Mouse (Mus musculus) embryonic facial prominence, embryonic 11.5 days (tissue): Measurements from ENCODE around the gene Fxr1. TPM values are rescaled to one million over a fixed set of nuclear protein-coding genes. Genes with fewer than 3 reads are reported as not detected.
A peak's percentile ranks its signal among the peaks of the same experiment; 100 is the strongest.

Source experiments
- ATAC-seq: fragments of 200-750 bp; cut with Nextera tagmentation; replicated peaks from 2 replicates; pipeline ENCODE4 v1.8.0; 2017; ENCODE audit warnings: low read depth; ENCODE audit not compliant: insufficient number of reproducible peaks, low FRiP score, low TSS enrichment
- DNase-seq: peaks from one replicate; pipeline ENCODE4 v3.0.0-alpha.2; 2015; ENCODE audit warnings: low spot score
- H3K27ac ChIP-seq: fragments of 300-500 bp; sonication (generic); replicated peaks from 2 replicates; pipeline ENCODE4 v1.5.1; 2014; ENCODE audit warnings: mild to moderate bottlenecking, low read depth, low read length, control low read depth
- H3K27me3 ChIP-seq: fragments of 300-500 bp; sonication (generic); 2 replicates; pipeline ENCODE4 v1.6.1; 2014; ENCODE audit warnings: mild to moderate bottlenecking, low read length, moderate library complexity, mixed read lengths; ENCODE audit not compliant: control insufficient read depth, insufficient read depth
- H3K36me3 ChIP-seq: fragments of 300-500 bp; sonication (generic); replicated peaks from 2 replicates; pipeline ENCODE4 v1.6.1; 2014; ENCODE audit warnings: low read depth, mild to moderate bottlenecking, low read length, moderate library complexity, mixed read lengths; ENCODE audit not compliant: control insufficient read depth, insufficient read depth
- H3K4me1 ChIP-seq: fragments of 300-500 bp; sonication (generic); 2 replicates; pipeline ENCODE4 v1.6.1; 2014; ENCODE audit warnings: low read length, mixed read lengths; ENCODE audit not compliant: control insufficient read depth, insufficient read depth
- H3K4me2 ChIP-seq: fragments of 300-500 bp; sonication (generic); 2 replicates; pipeline ENCODE4 v1.6.1; 2014; ENCODE audit warnings: low read depth, mild to moderate bottlenecking, control low read depth, low read length, moderate library complexity
- H3K4me3 ChIP-seq: fragments of 300-500 bp; sonication (generic); 2 replicates; pipeline ENCODE4 v1.5.1; 2014; ENCODE audit warnings: low read depth, low read length, control low read depth
- H3K9ac ChIP-seq: fragments of 300-500 bp; sonication (generic); replicated peaks from 2 replicates; pipeline ENCODE4 v1.6.1; 2014; ENCODE audit warnings: mild to moderate bottlenecking, control low read depth, low read length
- H3K9me3 ChIP-seq: fragments of 300-500 bp; sonication (generic); replicated peaks from 2 replicates; pipeline ENCODE4 v1.6.1; 2016; ENCODE audit warnings: mild to moderate bottlenecking, low read length, inconsistent platforms, mixed read lengths; ENCODE audit not compliant: control insufficient read depth
- WGBS: fragments of 180-500 bp; shearing (Covaris S2); extraction: QIAGEN DNeasy Blood & Tissue Kit; methylation state at CpG from one replicate; pipeline ENCODE4 v1.1.7; 2014; 5-methylcytosine and 5-hydroxymethylcytosine counted together
- polyA plus RNA-seq: library from polyadenylated mRNA; unstranded; fragments of >200 nt; fragmentation: Nextera tagmentation; extraction: Ambion mirVana; gene quantifications from 2 replicates; pipeline ENCODE4 v1.2.1, GENCODE M21; 2014

Gene Fxr1
- polyA plus RNA-seq, 1 experiment from 2014 or later: 98.9 TPM

DNA sequence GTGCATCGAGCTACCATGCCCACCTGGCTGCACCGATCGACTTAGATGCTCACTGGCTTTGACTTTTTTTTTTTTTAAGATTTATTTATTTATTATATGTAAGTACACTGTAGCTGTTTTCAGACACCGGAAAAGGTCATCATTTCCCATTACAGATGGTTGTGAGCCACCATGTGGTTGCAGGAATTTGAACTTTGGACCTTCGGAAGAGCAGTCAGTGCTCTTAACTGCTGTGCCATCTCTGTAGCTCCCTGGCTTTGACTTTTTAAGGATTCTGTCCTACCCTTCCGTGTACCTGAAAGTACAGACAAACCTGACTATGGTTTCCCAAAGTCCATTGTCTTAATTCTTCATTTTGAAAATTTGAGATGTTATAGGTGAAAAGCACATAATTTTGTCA is 53.0 kb downstream of the Fxr1 start:
- Histone ChIP-seq H3K4me1 (no peaks in the 10 kb centered on the region), H3K27ac (no peak overlapping the region), H3K36me3 (no peaks in the 10 kb centered on the region; the same call in 1 of the 2 replicates), H3K27me3 (no peaks in the 10 kb centered on the region), H3K9ac (no peak overlapping the region), H3K4me2 (no peak overlapping the region), H3K4me3 (no peak overlapping the region), H3K9me3 (no peaks in the 10 kb centered on the region)
- WGBS: 93% methylated on average over 6 of the region's 6 CpGs
- ATAC-seq: no peak
- DNase-seq: no peak

- Histone ChIP-seq H3K27ac (no peak overlapping the region), H3K9ac (no peak overlapping the region), H3K27me3 (no peaks in the 10 kb centered on the region), H3K4me3 (no peak overlapping the region), H3K9me3 (no peaks in the 10 kb centered on the region), H3K4me2 (no peak overlapping the region), H3K36me3 (no peaks in the 10 kb centered on the region; the same call in 1 of the 2 replicates), H3K4me1 (no peaks in the 10 kb centered on the region)
- DNase-seq (no peak), ATAC-seq (no peak)
- 83% methylated on average over 6 of the region's 6 CpGs for WGBS
Observed at GRCm38 (mm10) chr3:34076058-34076759, 56.5 kb downstream of the Fxr1 start.

- WGBS: 1% methylated on average over 50 of the region's 50 CpGs
- H3K36me3 ChIP-seq: no peaks in the 10 kb centered on the region
- DNase-seq (peak; percentile 95), ATAC-seq (peak; percentile 93)
- no peaks in the 10 kb centered on the region for H3K9me3 ChIP-seq
- H3K27ac ChIP-seq: no peak within 1 kb of the TSS
- H3K4me1 ChIP-seq: no peaks in the 10 kb centered on the region
- peak within 1 kb of the TSS; percentile 42 for H3K4me2 ChIP-seq
- no peaks in the 10 kb centered on the region for H3K27me3 ChIP-seq
- peak within 1 kb of the TSS; percentile 81 for H3K9ac ChIP-seq
- peak within 1 kb of the TSS; percentile 80 for H3K4me3 ChIP-seq
Observed at GRCm38 (mm10) chr3:34080900-34081662, 61.3 kb downstream of the Fxr1 start, which contains the start of gene Dnajc19. TSS of gene Dnajc19 (minus strand) at chr3:34081321.

GRCm38 (mm10) chr3:34081929-34082328 is 62.2 kb downstream of the Fxr1 start:
- Histone ChIP-seq H3K36me3 (no peaks in the 10 kb centered on the region), H3K9ac (no peak overlapping the region), H3K27me3 (no peaks in the 10 kb centered on the region), H3K4me1 (no peaks in the 10 kb centered on the region), H3K9me3 (no peaks in the 10 kb centered on the region), H3K4me2 (no peak overlapping the region), H3K4me3 (no peak overlapping the region), H3K27ac (no peak overlapping the region)
- no peak for ATAC-seq
- DNase-seq: no peak
- 92% methylated on average over 3 of the region's 3 CpGs for WGBS

DNA sequence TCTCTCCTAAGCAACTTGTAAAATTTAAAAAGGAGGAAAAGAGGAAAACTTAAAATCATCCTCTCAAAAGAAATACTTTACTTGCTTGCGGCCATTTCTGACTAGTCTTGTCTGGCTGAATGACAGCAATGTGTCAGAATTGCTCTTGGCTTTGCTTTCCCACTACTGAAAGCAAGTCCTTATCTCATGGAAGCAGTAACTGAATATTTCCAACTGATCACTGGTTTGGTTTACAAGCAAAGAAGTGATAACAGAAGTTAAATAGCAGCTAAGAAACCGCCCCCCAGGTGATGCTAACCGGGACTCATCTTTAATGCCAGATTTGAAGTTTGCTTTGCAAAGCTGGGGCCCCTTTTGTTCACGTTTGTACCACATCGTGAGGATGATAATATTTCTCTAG is 63.9 kb downstream of the Fxr1 start:
- Histone ChIP-seq H3K27ac (no peak overlapping the region), H3K4me3 (no peak overlapping the region), H3K4me1 (no peaks in the 10 kb centered on the region), H3K36me3 (no peaks in the 10 kb centered on the region), H3K27me3 (no peaks in the 10 kb centered on the region), H3K9me3 (no peaks in the 10 kb centered on the region), H3K4me2 (no peak overlapping the region), H3K9ac (no peak overlapping the region)
- no peak for DNase-seq
- no peak for ATAC-seq
- 78% methylated on average over 5 of the region's 5 CpGs for WGBS

- H3K4me2 ChIP-seq: no peak overlapping the region
- no peaks in the 10 kb centered on the region for H3K9me3 ChIP-seq
- no peak overlapping the region for H3K9ac ChIP-seq
- 75% methylated on average over 2 of the region's 2 CpGs for WGBS
- no peak for DNase-seq
- H3K4me3 ChIP-seq: no peak overlapping the region
- H3K27ac ChIP-seq: no peak overlapping the region
- no peaks in the 10 kb centered on the region for H3K36me3 ChIP-seq
- H3K27me3 ChIP-seq: no peaks in the 10 kb centered on the region
- ATAC-seq: no peak
- H3K4me1 ChIP-seq: no peaks in the 10 kb centered on the region
Observed at GRCm38 (mm10) chr3:34102891-34103290, 83.1 kb downstream of the Fxr1 start.

DNA sequence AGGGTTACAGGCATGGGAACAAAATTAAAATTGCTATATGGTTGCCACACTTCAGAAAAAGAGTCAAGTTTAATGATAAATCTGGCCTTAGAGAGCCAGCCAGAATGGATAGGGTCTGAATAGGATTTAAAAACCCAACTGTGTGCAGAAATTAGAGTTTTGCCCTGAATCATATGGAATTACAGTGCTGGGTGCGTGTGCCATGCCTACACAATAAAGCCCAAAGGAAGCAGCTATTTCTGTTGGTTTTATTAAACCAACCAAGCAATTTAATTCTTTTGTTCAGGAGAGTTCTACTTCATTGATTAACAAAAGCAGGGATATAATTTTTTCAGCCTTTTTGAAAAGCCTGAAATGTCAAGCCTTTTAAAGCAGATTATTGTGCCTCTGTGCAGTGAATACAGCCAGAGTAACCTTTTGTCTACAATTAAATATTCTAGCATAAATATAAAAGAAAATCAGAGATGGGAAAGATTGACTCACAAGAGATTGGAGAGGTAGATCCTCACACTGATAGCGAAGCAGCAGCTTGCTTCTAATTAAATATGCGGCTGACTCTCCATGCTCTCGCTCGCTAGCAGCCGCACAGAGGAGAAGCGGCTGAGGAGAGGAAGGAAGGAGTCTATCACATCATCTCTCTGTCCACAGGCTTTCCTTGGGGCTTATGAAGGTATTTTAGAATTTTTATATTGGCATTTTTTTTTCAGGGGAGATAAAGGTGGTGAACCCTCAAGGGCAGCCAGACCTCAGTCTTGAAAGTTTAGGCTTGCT is 84.3 kb downstream of the Fxr1 start:
- no peak for ATAC-seq

More for the DNA sequence above, 84.3 kb downstream of the Fxr1 start:
- no peak overlapping the region for H3K4me2 ChIP-seq
- H3K9ac ChIP-seq: no peak overlapping the region
- H3K9me3 ChIP-seq: no peaks in the 10 kb centered on the region
- no peaks in the 10 kb centered on the region for H3K27me3 ChIP-seq
- H3K4me3 ChIP-seq: no peak overlapping the region
- H3K4me1 ChIP-seq: no peaks in the 10 kb centered on the region
- no peaks in the 10 kb centered on the region for H3K36me3 ChIP-seq
- H3K27ac ChIP-seq: no peak overlapping the region
- 37% methylated on average over 7 of the region's 7 CpGs for WGBS
- DNase-seq: no peak
